Mouse (Mus musculus) megakaryocyte-erythroid progenitor cell, adult 5-6 weeks (primary cell): ENCODE measurements around the gene Ippk. TPM values are rescaled to one million over a fixed set of nuclear protein-coding genes. Genes with fewer than 3 reads are reported as not detected.

Experiments used
- ATAC-seq: replicated peaks from 2 replicates; pipeline ENCODE4 v1.8.0; 2016; ENCODE audit warnings: mild to moderate bottlenecking, inconsistent platforms; ENCODE audit not compliant: severe bottlenecking, poor library complexity, low FRiP score, low TSS enrichment
- total RNA-seq, 2 experiments: library from RNA; stranded (forward) in 1 of 2; stranded (reverse) in 1 of 2; fragments of 200-1000, 215-1000 nt in 1 of 2; fragments of >200 nt in 1 of 2; fragmentation: Nextera tagmentation in 1 of 2; gene quantifications; 2 replicates each; pipeline ENCODE4 v1.2.3; 2014 to 2017

The Ippk gene
- total RNA-seq (2014; fragmentation: Nextera tagmentation) = 8.9 and 9.8 TPM in 2 replicates
- total RNA-seq (2017) = 13.0 and 13.2 TPM in 2 replicates

- ATAC-seq = peak; percentile 97
Measured at GRCm38 (mm10) chr13:49420754-49421605, at the start of gene Ippk. TSS of gene Ippk (plus strand) at chr13:49421249.

GRCm38 (mm10) chr13:49371428-49371899 is 49.6 kb upstream of the Ippk start:
- ATAC-seq = no peak

- ATAC-seq = no peak
Measured at GRCm38 (mm10) chr13:49372370-49373060, 48.5 kb upstream of the Ippk start.

GRCm38 (mm10) chr13:49374304-49374703 is 46.7 kb upstream of the Ippk start:
- no peak for ATAC-seq

GRCm38 (mm10) chr13:49374730-49375129 is 46.3 kb upstream of the Ippk start:
- ATAC-seq = no peak

- no peak for ATAC-seq
Measured at GRCm38 (mm10) chr13:49377608-49378007, 43.4 kb upstream of the Ippk start.

- no peak for ATAC-seq
Measured at GRCm38 (mm10) chr13:49379301-49379700, 41.7 kb upstream of the Ippk start.

- ATAC-seq = peak; percentile 74
Measured at GRCm38 (mm10) chr13:49381230-49381629, 39.8 kb upstream of the Ippk start.

GRCm38 (mm10) chr13:49382997-49383396 is 38.1 kb upstream of the Ippk start:
- ATAC-seq = no peak

GRCm38 (mm10) chr13:49384751-49385463 is 36.1 kb upstream of the Ippk start:
- ATAC-seq = no peak

GRCm38 (mm10) chr13:49391374-49391773 is 29.7 kb upstream of the Ippk start:
- no peak for ATAC-seq

GRCm38 (mm10) chr13:49393579-49393978 is 27.5 kb upstream of the Ippk start:
- peak; percentile 65 for ATAC-seq

- ATAC-seq = no peak
Measured at GRCm38 (mm10) chr13:49394886-49395447, 26.1 kb upstream of the Ippk start.

- no peak for ATAC-seq
Measured at GRCm38 (mm10) chr13:49396798-49397197, 24.3 kb upstream of the Ippk start.

- ATAC-seq = no peak
Measured at GRCm38 (mm10) chr13:49398191-49398590, 22.9 kb upstream of the Ippk start.

- ATAC-seq = 0 out of 2 replicates have a peak, but pooled peaks have one; percentile 48
Measured at GRCm38 (mm10) chr13:49400139-49400538, 20.9 kb upstream of the Ippk start.

- no peak for ATAC-seq
Measured at GRCm38 (mm10) chr13:49402628-49403027, 18.4 kb upstream of the Ippk start.

GRCm38 (mm10) chr13:49407795-49408194 is 13.3 kb upstream of the Ippk start:
- ATAC-seq = no peak

GRCm38 (mm10) chr13:49421606-49421917 is 513 bp downstream of the Ippk start:
- peak; percentile 48 for ATAC-seq

- ATAC-seq = no peak
Measured at GRCm38 (mm10) chr13:49421959-49422358, 910 bp downstream of the Ippk start.
